Mouse (Mus musculus) ES-Bruce4 (cell line): ENCODE results near the gene Gna12. TPM values are rescaled to one million over a fixed set of nuclear protein-coding genes. Genes with fewer than 3 reads are reported as not detected.

Experiments used
- H3K27ac ChIP-seq: 2 replicates; pipeline ENCODE4 v1.5.1; 2012; ENCODE audit warnings: low read length, inconsistent platforms; ENCODE audit not compliant: insufficient read depth
- H3K27me3 ChIP-seq: 2 replicates; pipeline ENCODE4 v1.6.1; 2012; ENCODE audit warnings: mild to moderate bottlenecking, low read length, inconsistent platforms; ENCODE audit not compliant: control insufficient read depth, poor library complexity, insufficient read depth, severe bottlenecking
- H3K36me3 ChIP-seq: 2 replicates; pipeline ENCODE4 v1.6.1; 2012; ENCODE audit warnings: inconsistent platforms, mild to moderate bottlenecking, low read length, moderate library complexity; ENCODE audit not compliant: control insufficient read depth, poor library complexity, insufficient read depth, severe bottlenecking
- H3K4me1 ChIP-seq: one replicate; pipeline ENCODE4 v1.8.1; 2011; ENCODE audit warnings: low read length; ENCODE audit not compliant: control insufficient read depth, insufficient read depth
- H3K4me3 ChIP-seq: 2 replicates; pipeline ENCODE4 v1.5.1; 2011; ENCODE audit warnings: low read depth, mild to moderate bottlenecking, low read length
- H3K9ac ChIP-seq: 2 replicates; pipeline ENCODE4 v1.6.1; 2012; ENCODE audit warnings: low read depth, mild to moderate bottlenecking, inconsistent platforms; ENCODE audit not compliant: poor library complexity, severe bottlenecking
- H3K9me3 ChIP-seq: replicated peaks from 2 replicates; pipeline ENCODE4 v1.6.1; 2012; ENCODE audit warnings: mild to moderate bottlenecking, low read length, inconsistent platforms; ENCODE audit not compliant: control insufficient read depth, poor library complexity, insufficient read depth, severe bottlenecking
- CTCF ChIP-seq: IDR thresholded peaks from one replicate; pipeline ENCODE4 v1.8.1; 2011; ENCODE audit warnings: low read depth, low read length
- EP300 ChIP-seq: IDR thresholded peaks from 2 replicates; pipeline ENCODE4 v1.6.1; 2011; ENCODE audit warnings: low read depth, low read length; ENCODE audit not compliant: insufficient read depth
- POLR2A ChIP-seq: IDR thresholded peaks from one replicate; pipeline ENCODE4 v1.8.1; 2011; ENCODE audit warnings: low read length; ENCODE audit not compliant: insufficient read depth
- polyA plus RNA-seq: library from polyadenylated mRNA; stranded (reverse); fragments of >200 nt; gene quantifications from 2 replicates; pipeline ENCODE4 v1.2.4, GENCODE M21; 2011; ENCODE audit warnings: low read depth; ENCODE audit not compliant: missing spikeins, insufficient read depth, insufficient read length

Gene Gna12
- polyA plus RNA-seq, 1 experiment: 29.9 TPM

- no peak for TF ChIP-seq CTCF
- TF ChIP-seq POLR2A: no peak
- no peak for TF ChIP-seq EP300
- Histone ChIP-seq H3K36me3 (no peaks in the 10 kb centered on the region), H3K27ac (no peak overlapping the region), H3K4me1 (peaks cover 12% of the 10 kb centered on the region), H3K9me3 (no peaks in the 10 kb centered on the region), H3K27me3 (no peaks in the 10 kb centered on the region), H3K9ac (no peak overlapping the region), H3K4me3 (no peak overlapping the region)
These were observed 13.2 kb downstream of the Gna12 start for GRCm38 (mm10) chr5:140816950-140817568.

DNA sequence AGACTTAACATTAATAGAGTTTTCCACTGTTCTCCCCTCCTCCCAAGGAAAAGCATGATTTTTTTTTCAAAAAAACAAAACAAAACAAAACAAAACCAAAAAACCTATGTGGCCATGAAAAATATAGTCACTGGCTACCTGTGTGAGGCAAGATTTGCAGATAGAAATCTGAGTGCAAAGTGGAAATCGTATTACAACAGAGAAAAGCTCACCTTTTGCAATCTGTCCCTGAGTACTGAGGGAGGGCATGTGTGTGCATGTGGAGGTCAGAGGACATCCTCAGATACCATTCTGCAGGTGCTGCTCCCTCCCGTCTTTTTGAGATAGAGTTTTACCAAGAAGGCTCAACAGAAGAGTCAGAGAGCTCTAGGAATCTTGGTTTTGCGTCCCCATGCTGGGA lies 14.2 kb downstream of the Gna12 start:
- Histone ChIP-seq H3K27me3 (no peaks in the 10 kb centered on the region), H3K9ac (no peak overlapping the region), H3K27ac (no peak overlapping the region), H3K4me3 (no peak overlapping the region), H3K9me3 (no peaks in the 10 kb centered on the region), H3K4me1 (peaks cover 17% of the 10 kb centered on the region), H3K36me3 (no peaks in the 10 kb centered on the region)
- TF ChIP-seq EP300: no peak
- TF ChIP-seq POLR2A: no peak
- TF ChIP-seq CTCF: no peak

GRCm38 (mm10) chr5:140815059-140815728 lies 15.0 kb downstream of the Gna12 start:
- Histone ChIP-seq H3K4me1 (peaks cover 16% of the 10 kb centered on the region), H3K36me3 (no peaks in the 10 kb centered on the region), H3K27ac (peak overlapping the region; percentile 16; the same call in 1 of the 2 replicates), H3K9ac (no peak overlapping the region), H3K4me3 (no peak overlapping the region), H3K27me3 (no peaks in the 10 kb centered on the region), H3K9me3 (no peaks in the 10 kb centered on the region)
- no peak for TF ChIP-seq POLR2A
- TF ChIP-seq CTCF: no peak
- TF ChIP-seq EP300: no peak

GRCm38 (mm10) chr5:140814403-140814802 lies 15.8 kb downstream of the Gna12 start:
- Histone ChIP-seq H3K27ac (no peak overlapping the region), H3K4me1 (peaks cover 16% of the 10 kb centered on the region), H3K27me3 (no peaks in the 10 kb centered on the region), H3K9me3 (no peaks in the 10 kb centered on the region), H3K9ac (no peak overlapping the region), H3K4me3 (no peak overlapping the region), H3K36me3 (no peaks in the 10 kb centered on the region)
- TF ChIP-seq EP300 (no peak), CTCF (no peak), POLR2A (no peak)

DNA sequence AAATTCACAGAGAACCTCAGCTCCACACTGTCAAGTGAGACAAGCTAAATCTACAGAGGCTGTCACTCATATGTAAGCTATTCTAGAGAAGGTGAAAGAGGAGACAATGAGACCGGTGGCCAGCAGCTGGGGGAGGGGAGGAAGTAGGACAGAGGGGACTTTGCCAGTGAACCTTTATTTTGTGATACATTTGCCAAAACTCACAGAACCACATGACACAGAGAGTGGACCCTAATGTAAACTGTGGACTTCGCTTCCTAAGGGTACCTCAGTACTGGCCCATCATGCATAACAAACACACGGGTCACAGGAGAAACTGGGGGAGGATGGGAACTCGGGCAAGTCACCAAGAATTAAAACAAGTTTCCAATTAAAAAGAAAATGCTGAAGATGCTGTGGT lies 17.5 kb downstream of the Gna12 start:
- Histone ChIP-seq H3K27ac (no peak overlapping the region), H3K27me3 (no peaks in the 10 kb centered on the region), H3K4me3 (no peak overlapping the region), H3K36me3 (no peaks in the 10 kb centered on the region), H3K9ac (no peak overlapping the region), H3K9me3 (no peaks in the 10 kb centered on the region), H3K4me1 (peaks cover 16% of the 10 kb centered on the region)
- no peak for TF ChIP-seq CTCF
- no peak for TF ChIP-seq POLR2A
- no peak for TF ChIP-seq EP300

GRCm38 (mm10) chr5:140812063-140812462 lies 18.2 kb downstream of the Gna12 start:
- TF ChIP-seq EP300 (no peak), POLR2A (no peak), CTCF (no peak)
- H3K36me3 ChIP-seq: no peaks in the 10 kb centered on the region
- H3K9me3 ChIP-seq: no peaks in the 10 kb centered on the region
- no peak overlapping the region for H3K27ac ChIP-seq
- no peak overlapping the region for H3K4me3 ChIP-seq
- H3K27me3 ChIP-seq: no peaks in the 10 kb centered on the region
- no peak overlapping the region for H3K9ac ChIP-seq
- H3K4me1 ChIP-seq: peaks cover 16% of the 10 kb centered on the region
